Comparison of ENCODE assay signal across 12 mouse cellular contexts in genomic region chr8:109799245-109799644, GRCm38 (mm10).
"Had no signal": no experiment of that assay in that cellular context is flagged by ENCODE, and none has a peak within 500 bp of the region (broad histone marks: within the 10 kb centered on the region; RNA-seq: fewer than 3 reads in every experiment).

No protein-coding gene starts in this region.

- H3K9ac ChIP-seq: limb, embryonic 15.5 days; liver, embryonic 13.5 days; midbrain, embryonic 13.5 days; stomach, embryonic 15.5 days had no signal

- ATAC-seq: midbrain, embryonic 13.5 days had no signal

- H3K4me2 ChIP-seq: limb, embryonic 15.5 days; liver, embryonic 13.5 days; midbrain, embryonic 13.5 days; stomach, embryonic 15.5 days had no signal

- H3K9me3 ChIP-seq: limb, embryonic 15.5 days; liver, embryonic 13.5 days; midbrain, embryonic 13.5 days; stomach, embryonic 15.5 days had no signal

- DNase-seq: kidney, adult 8-10 months; kidney, postnatal 10 days; kidney, postnatal 4 days; liver, embryonic 13.5 days; lung, adult 18-20 months; right cerebral cortex, postnatal 14 days; thymus, adult 2 months; thymus, postnatal 25 days had no signal

- H3K4me1 ChIP-seq: limb, embryonic 15.5 days; stomach, embryonic 15.5 days had no signal

- H3K27me3 ChIP-seq: limb, embryonic 15.5 days; liver, embryonic 13.5 days; midbrain, embryonic 13.5 days; stomach, embryonic 15.5 days had no signal

- H3K36me3 ChIP-seq: midbrain, embryonic 13.5 days; stomach, embryonic 15.5 days had no signal

- H3K4me3 ChIP-seq: layer of hippocampus, adult 2 months; limb, embryonic 15.5 days; liver, embryonic 13.5 days; midbrain, embryonic 13.5 days; stomach, embryonic 15.5 days had no signal

- H3K27ac ChIP-seq: layer of hippocampus, adult 2 months; limb, embryonic 15.5 days; liver, embryonic 13.5 days; midbrain, embryonic 13.5 days had no signal
